Mouse (Mus musculus): Measurements from ENCODE around the gene Gm49393.
"Not testable (repeated sequence)": the region's sequence is repeated elsewhere in the genome, so short reads cannot be mapped to it uniquely, and the experiment has no call there.

Gene Gm49393

GRCm38 (mm10) chr13:60935490-60935889 lies at the start of gene Gm49393:
Gene Gm49393, minus strand, starts transcription at chr13:60935590.
- not testable (repeated sequence) for DNase-seq (ENCODE audit: low read depth, low spot score)

- not testable (repeated sequence) for DNase-seq (ENCODE audit: low read depth, low spot score)
These were observed 36.9 kb upstream of the Gm49393 start for GRCm38 (mm10) chr13:60972319-60972718.

- not testable (repeated sequence) for DNase-seq (ENCODE audit: low read depth, low spot score)
These were observed 28.6 kb upstream of the Gm49393 start for GRCm38 (mm10) chr13:60963985-60964384.

- no peak for DNase-seq (ENCODE audit: low read depth, low spot score)
These were observed 26.3 kb upstream of the Gm49393 start for GRCm38 (mm10) chr13:60961706-60962105.

GRCm38 (mm10) chr13:60941884-60942283 lies 6.5 kb upstream of the Gm49393 start, which contains the start of gene Tpbpa:
Gene Tpbpa, minus strand, starts transcription at chr13:60941984.
- not testable (repeated sequence) for DNase-seq (ENCODE audit: low read depth, low spot score)

GRCm38 (mm10) chr13:60936500-60936901 lies 1.1 kb upstream of the Gm49393 start, which contains the start of the genes Gm49391 and Ctla2a:
Gene Gm49391, minus strand, starts transcription at chr13:60936571.
Gene Ctla2a, minus strand, starts transcription at chr13:60936625.
- no peak for DNase-seq (ENCODE audit: low read depth, low spot score)

- DNase-seq (ENCODE audit: low read depth, low spot score): not testable (repeated sequence)
These were observed 30.6 kb downstream of the Gm49393 start, which contains the start of gene Tpbpb for GRCm38 (mm10) chr13:60904780-60905179. Gene Tpbpb, minus strand, starts transcription at chr13:60904880.

GRCm38 (mm10) chr13:60897328-60897727 lies 38.1 kb downstream of the Gm49393 start, which contains the start of gene Ctla2b:
Gene Ctla2b, minus strand, starts transcription at chr13:60897447.
- no peak for DNase-seq (ENCODE audit: low read depth, low spot score)

GRCm38 (mm10) chr13:60896794-60897193 lies 38.6 kb downstream of the Gm49393 start, which contains the start of gene Gm49392:
Gene Gm49392, minus strand, starts transcription at chr13:60896894.
- not testable (repeated sequence) for DNase-seq (ENCODE audit: low read depth, low spot score)

- DNase-seq (ENCODE audit: low read depth, low spot score): no peak
These were observed 39.8 kb downstream of the Gm49393 start for GRCm38 (mm10) chr13:60895406-60896160.

- no peak for DNase-seq (ENCODE audit: low read depth, low spot score)
These were observed 43.1 kb downstream of the Gm49393 start for GRCm38 (mm10) chr13:60892301-60892700.

GRCm38 (mm10) chr13:60864281-60864680 lies 71.1 kb downstream of the Gm49393 start, which contains the start of gene 4930486L24Rik:
Gene 4930486L24Rik, minus strand, starts transcription at chr13:60864475.
- no peak for DNase-seq (ENCODE audit: low read depth, low spot score)

GRCm38 (mm10) chr13:60848241-60849120 lies 86.9 kb downstream of the Gm49393 start:
- no peak for DNase-seq (ENCODE audit: low read depth, low spot score)

- no peak for DNase-seq (ENCODE audit: low read depth, low spot score)
These were observed 92.2 kb downstream of the Gm49393 start for GRCm38 (mm10) chr13:60843153-60843552.

- no peak for DNase-seq (ENCODE audit: low read depth, low spot score)
These were observed 92.7 kb downstream of the Gm49393 start for GRCm38 (mm10) chr13:60842703-60843102.

GRCm38 (mm10) chr13:60839353-60839902 lies 96.0 kb downstream of the Gm49393 start:
- DNase-seq (ENCODE audit: low read depth, low spot score): no peak

GRCm38 (mm10) chr13:60826052-60826451 lies 109.3 kb downstream of the Gm49393 start:
- no peak for DNase-seq (ENCODE audit: low read depth, low spot score)

GRCm38 (mm10) chr13:60820486-60821175 lies 114.8 kb downstream of the Gm49393 start:
- DNase-seq (ENCODE audit: low read depth, low spot score): no peak

GRCm38 (mm10) chr13:60819469-60819868 lies 115.9 kb downstream of the Gm49393 start:
- no peak for DNase-seq (ENCODE audit: low read depth, low spot score)

- DNase-seq (ENCODE audit: low read depth, low spot score): no peak
These were observed 121.7 kb downstream of the Gm49393 start for GRCm38 (mm10) chr13:60813722-60814121.

GRCm38 (mm10) chr13:60812768-60813167 lies 122.6 kb downstream of the Gm49393 start:
- DNase-seq (ENCODE audit: low read depth, low spot score): no peak
